Mouse (Mus musculus) telencephalon, adult 2 months (tissue): ENCODE data around the gene Kalrn.
A peak's percentile ranks its signal among the peaks of the same experiment; 100 is the strongest.

Experiments
- DNase-seq: peaks from one replicate; pipeline ENCODE4 v3.0.0-alpha.2; 2011; ENCODE audit warnings: low read depth, low spot score

Kalrn gene

DNA sequence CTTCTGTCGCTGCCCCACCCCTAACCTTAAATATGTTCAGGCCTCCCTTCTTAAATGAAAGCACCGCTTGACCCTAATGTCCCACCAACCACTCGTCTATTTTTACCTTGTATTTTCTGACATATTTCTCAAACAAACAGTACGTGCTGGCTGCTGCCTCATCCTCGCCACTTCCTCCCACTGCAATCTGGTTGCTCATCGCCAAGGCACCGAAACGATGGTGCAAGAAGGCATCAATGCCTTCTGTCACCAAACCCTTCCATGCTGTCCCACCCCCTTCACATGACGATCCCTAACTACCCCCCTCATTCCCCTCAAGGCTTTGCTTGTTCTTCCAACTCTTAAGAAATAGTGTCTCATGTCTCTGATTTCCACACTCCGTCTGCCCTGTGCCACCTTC lies 69.1 kb downstream of the Kalrn start:
- DNase-seq: no peak

DNA sequence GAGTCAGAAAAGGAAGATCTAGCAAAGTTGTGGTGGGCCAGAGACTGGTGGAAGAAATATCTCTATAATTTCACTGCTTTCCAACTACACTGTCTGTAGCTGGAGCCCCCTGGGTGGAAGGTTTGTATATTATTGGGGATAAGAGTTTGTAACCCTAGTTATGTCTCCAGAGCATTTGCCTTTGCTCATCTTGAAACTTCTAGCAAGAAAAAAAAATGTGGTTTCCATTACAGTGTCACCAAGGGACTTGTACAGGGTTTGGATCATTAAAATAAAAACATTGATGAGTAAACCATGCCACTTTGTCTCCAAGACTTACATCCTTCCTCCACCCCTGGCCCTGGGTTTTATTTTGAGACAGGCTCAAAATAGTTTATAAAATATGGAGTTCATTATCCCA lies 71.2 kb downstream of the Kalrn start:
- no peak for DNase-seq

DNA sequence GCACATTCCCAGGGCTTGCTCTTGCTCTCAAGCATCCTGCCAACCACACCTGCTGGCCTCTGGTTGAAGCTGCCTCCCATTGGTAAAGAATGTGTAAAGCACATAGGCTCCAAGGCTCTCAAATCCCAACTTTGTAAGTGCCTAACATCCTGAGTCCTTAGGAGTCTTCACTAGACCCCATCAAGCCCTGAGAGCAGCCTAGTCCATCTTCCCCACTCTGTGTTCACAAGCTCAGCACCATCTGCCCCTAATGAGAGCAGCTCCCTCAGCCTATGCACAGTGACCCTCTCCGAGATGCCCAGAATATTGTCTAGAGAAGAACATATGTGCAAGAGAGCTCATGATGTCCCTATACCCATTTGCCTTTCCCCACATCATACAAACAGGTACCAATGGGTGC lies 78.6 kb downstream of the Kalrn start:
- no peak for DNase-seq

DNA sequence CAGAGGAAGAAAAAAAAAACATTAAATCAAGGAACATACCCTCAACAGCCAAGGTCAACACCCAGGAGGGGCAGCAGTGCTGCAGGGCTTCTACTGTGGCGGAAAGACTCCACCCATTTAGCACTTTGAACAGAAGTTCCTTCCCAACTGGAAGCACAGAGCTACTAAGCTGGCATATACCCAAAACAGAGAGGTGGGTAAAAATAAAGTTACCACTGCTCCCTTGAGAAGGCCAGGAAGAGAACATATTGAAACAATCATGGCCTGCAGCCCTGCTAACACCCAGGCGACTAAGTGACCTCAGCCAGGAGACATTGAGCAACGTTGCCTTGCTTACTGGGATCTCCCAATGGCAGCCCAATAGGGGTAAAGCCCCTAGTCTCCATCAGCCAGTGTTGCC lies 79.4 kb downstream of the Kalrn start:
- no peak for DNase-seq

DNA sequence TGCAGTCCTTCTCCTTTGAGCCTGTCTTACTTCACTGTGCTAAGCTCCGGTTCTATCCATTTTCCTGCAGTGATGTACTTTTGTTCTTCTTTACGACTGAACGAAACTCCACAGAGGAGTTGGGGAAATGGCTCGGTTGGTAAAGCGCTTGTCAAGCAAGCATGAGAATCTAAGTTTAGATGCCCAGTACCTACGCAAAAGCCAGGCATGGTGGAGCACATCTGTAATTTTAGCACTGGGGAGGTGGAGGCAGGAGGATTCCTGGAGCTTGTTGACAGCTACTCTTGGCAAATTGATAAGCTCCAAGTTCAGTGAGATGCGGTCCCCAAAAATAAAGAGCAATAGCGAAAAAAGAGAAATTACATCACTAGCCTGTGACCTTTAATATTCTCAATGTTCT lies 82.1 kb downstream of the Kalrn start:
- DNase-seq: no peak

DNA sequence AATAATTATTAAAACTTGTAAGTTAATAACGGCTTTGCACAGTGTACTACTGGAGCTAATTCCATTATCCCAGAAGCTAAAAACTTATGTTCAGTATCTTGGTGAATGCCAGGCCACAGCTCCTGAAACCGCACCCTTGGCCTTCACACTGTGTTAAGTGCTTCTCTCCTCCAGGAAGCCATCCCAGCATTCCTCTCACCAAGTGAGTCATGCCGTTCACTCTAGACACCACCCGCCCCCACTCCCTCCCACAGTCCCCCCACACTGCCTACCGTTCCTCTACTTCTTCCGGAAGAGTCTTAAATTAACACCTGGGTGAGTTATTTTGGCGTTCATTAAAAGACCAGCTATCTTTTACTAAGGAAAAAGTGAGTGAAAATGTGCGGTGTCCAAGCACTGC lies 82.8 kb downstream of the Kalrn start:
- no peak for DNase-seq

DNA sequence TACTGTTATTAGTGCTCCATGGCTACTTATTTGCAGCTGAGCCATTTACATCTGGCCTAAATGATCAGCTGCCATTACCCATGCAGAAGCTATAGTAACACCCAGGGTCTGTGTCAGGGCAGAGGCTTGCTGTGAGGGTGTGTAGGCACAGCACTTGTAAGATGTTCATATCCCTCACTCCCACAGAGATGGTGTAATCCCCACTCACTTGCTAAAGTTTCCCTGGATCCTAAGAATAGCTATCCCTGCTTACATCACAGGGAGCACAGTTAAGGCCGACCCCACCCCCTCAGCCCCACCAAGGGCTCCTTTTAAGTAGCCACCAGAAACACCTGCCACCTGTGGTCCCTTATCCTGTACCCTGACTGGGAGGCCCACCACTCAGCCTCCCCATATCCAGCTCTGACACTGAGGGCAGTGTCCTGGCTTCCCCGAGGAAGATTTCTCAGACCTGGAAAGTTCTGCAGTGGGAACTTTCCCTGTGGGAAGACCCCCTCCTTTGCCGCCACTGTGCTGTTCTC lies 83.5 kb downstream of the Kalrn start:
- DNase-seq: no peak

DNA sequence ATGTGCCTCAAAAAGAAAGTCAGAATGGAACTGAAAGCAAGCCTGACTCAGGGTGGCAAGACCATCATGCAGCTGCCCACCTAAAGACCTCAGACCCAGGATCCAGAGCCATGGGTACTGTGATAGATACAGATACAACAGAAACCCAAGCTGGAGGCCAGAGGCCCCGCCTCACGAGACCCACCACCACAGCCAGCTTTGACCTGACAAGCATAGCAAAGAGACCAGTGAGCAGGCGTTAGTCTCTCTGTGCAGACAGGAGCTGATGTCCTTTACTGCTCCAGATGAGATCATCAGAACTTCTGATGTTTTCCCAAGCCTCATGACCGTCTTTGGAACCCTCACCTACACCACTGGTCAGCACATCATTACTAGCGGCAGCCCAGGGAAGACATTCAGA lies 85.5 kb downstream of the Kalrn start:
- no peak for DNase-seq

DNA sequence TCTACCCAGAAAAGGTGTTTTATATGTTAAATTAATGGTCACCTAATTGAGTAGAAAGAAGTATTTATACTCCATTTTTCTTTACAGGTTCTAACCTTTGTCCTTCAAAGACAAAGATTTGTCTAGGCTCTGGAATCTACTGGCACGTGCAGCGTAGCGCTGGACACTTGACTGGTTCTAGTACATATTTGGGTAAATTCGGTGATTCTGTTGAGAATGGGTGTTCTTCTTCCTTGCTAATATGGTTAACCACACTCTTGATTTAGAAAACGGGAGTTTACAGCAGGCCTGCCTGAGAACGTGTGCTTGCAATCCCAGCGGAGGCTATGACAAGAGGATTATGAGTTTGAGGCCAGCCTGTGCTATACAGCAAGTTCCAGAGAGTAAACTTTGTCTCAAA lies 86.1 kb downstream of the Kalrn start:
- DNase-seq: no peak

DNA sequence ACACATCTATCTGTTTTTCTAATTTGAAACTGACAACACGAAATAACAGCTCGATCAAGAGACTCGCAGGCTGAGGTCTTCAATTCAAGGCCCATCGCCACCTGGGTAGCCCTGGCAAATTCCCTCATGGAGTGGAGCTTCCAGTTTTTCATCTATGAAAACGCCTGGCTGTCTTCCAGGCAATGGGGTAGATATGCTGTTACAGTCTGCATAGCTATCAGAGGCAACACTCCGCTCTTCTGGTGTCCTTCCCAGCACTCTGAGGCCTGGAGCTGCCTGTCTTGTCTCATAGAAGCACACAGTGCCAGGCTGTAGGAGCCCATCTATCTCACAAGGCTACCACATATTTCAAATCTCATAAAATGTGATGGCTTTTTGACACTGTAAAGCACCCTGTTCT lies 87.8 kb downstream of the Kalrn start:
- no peak for DNase-seq

DNA sequence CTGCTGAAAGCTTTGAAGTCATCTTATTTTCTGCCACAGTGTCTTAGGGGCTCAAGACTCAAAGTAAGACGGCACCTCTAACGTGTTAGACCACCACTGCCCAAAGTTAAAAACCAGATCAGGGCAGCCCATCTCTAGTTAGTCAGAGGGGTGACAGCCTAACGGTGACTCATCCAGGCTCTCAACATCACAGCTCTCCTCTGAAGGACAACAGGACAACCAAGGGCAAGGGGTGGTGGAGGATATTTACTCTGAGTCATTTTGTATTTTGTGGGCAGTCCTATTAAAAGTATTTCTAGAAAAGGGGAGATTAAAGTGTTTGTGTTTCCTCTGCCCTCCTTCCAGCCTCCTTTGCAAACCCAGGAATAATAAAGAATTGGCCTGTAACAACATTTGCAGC lies 88.4 kb downstream of the Kalrn start:
- no peak for DNase-seq

DNA sequence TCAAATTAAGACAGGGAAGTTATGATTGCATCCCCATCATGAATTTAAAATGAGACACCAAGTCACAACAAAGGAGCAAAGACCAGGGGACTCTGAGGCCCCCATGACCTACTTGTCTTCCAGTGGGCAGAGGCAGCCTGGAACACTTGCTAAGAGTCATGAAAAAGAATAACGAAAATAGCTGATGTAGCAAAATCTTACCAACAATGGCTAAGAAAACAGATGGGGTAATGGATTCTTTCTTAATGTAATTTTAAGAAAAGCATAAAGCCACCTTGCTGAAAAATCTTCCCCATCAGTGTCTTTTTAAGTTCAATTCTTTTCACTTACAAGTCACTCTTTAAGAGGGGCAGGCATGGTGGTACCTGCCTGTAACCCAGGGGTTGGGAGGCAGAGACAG lies 89.1 kb downstream of the Kalrn start:
- DNase-seq: no peak

DNA sequence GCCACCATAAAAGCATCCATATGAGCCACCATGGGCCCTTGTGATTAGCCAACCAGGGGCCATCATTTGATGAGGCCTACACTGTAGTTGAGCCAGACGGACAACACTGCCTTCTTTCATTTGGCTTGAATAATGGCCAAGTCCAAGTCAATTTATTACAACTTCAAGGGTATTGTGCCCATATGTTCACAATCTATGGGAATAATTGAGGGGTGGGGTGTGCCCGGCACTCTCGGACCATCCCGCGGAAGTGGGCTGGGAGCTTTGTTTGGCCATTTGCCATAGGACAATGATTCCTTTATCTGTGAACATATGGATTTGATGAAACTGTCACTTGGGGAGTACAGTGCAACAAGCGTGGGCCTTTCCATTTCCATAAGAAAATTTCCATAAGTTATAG lies 89.6 kb downstream of the Kalrn start:
- no peak for DNase-seq

DNA sequence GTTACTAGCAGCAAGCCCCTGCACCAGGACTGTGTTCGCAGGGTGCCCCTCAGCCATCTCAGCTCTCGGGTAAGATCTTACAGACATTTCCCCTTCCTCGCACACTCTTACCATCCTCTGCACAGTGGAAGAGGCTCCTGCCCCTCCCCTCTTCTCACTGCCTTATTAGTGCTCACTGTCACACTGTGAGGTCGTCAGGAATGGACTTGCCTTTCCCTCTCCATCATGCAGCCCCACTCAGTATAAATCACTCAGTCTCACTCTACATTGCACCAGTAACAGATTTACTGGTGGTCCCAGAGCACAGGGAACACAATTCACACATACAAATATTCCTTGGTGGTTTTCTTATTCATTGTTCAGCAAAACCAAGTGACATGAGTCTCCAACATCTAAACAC lies 98.6 kb downstream of the Kalrn start:
- DNase-seq: no peak

DNA sequence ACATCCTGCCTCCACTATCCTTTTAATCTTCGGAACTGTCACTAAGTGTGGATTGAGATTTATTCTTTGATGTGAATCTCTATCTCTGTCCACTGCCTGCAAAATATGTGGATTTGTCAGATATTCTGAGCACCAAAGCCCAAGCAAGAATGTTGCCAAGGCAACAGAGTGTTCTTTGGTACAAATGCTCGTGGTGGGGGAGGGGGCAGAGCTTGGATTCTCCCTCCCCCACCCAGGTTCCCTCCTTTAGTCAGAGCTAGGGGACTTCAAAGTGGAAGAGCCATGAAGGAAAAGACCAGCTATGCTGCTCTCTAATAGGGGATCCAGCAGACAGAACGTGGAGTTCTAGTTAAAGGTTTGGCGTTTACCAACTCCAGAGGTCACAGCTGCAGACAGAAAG lies 99.4 kb downstream of the Kalrn start:
- no peak for DNase-seq

DNA sequence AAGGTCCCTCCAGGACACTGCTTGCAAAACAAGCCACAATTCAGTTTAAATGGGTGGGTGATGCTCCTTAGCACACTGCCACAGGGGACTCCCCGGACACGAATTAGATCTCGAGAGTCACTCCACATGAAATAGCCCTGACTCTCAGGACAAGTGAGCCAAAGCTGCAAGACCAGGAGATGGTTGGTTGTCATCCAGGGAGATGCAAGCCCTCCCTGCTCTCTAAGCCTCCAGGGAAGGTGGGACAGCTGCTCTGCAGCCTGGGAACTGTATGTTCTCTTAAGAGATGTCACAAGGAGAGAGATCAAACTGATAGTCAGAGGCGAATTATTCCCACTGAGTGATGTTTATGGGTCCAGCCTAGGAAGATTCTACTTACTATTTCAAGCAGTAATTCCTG lies 101.9 kb downstream of the Kalrn start:
- no peak for DNase-seq

DNA sequence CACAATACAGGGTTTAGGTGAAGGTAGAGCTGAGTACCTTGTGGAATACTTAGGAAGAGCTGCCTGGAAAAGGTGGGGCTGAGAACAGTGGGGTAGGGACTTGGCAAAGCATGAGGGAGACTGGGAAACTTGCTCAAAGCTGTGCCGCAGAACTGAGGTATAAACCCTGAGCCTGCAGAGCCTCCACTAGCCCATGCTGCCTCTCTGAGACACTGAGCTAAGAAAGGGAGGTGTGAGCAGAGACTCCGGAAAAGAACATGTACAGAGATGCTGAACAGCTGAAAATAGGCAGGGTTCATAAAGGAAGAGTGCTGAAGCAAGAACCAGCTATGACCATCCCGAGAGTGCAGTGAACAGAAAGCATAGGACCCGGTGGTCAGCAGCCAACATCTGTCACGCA lies 103.0 kb downstream of the Kalrn start:
- DNase-seq: peak; percentile 57

DNA sequence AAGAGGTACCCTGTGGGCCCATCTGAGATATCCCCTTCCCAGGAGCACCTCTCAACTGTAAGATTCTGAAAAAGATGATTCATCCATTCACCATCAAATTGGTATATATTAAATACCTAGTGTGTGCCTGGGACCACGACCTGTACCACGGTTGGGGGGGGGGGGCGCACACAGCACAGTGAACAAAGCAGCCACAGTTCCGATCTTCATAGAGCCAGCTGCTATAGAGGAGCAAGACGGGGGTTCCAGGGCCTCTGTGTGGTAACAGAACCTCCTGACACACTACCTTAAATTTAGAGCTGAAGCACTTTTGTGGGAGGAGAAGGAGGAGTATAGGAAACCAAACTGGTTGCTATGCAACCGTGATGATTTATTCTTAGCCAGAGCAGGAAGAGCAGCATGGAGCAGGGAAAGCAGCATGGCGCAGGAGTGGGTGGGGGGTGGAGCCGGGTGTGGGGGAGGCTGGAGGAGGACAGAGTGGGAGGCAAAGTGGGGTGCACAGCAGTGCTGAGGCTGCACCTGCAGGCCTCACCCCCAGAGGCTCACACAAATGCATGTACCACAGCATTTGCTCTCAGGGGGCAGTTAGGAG lies 104.0 kb downstream of the Kalrn start:
- peak; percentile 96 for DNase-seq

DNA sequence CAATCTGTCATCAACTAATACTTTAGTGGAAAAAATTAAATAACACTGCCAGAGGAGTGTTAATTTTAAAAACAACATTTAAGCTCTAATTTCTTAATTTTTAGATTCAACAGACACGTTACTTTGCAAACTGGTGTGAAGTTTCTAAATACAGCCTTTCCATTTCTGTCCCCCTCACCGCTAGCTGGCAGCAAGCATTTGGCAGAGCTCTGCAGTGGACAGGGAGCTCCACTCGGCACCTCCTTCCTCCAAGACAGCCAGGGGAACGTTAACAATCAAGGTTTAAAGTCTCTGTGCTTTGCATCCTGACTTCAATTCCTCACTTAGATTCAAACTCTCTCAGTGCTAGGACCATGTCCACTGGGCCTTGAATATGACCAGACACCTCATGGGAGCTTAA lies 106.7 kb downstream of the Kalrn start:
- DNase-seq: peak; percentile 62

DNA sequence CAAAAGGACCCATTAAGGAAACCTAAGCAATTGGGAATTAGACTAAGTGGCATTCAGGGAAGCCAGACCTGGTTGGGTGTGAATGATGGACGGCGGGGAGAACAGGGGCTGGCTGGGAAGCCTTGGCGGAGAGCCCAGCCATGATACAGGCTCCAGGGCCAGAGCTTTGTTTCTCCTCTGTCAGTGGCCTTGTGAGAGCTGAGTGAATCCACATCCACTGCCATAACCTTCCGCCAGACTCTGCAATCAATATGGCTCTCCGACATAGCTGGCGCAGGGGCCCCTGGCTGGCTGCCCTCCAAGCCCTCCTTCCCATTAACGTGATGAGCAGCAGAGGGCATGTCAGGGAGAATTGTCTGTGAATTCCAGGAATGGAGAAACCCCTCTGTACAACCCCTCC lies 117.0 kb downstream of the Kalrn start:
- no peak for DNase-seq

DNA sequence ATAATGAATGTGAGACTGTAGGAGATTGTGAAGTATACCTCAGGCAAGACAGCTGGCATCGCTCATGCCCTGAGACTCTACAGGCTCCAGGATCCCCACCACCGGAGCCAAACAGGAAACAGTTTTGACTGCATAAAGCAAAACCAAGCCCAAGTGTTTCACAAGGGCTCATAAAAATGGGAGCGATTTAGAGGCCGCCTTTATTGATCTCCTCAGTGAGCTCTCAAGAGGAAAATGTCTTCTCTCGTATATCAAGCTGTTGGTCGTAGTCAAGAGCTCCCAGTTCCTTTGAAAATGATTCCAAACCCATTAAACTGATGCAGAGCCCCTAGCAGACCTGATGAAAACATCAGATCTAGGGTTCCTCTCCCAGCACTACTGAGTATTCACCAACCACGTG lies 127.7 kb downstream of the Kalrn start:
- DNase-seq: no peak

DNA sequence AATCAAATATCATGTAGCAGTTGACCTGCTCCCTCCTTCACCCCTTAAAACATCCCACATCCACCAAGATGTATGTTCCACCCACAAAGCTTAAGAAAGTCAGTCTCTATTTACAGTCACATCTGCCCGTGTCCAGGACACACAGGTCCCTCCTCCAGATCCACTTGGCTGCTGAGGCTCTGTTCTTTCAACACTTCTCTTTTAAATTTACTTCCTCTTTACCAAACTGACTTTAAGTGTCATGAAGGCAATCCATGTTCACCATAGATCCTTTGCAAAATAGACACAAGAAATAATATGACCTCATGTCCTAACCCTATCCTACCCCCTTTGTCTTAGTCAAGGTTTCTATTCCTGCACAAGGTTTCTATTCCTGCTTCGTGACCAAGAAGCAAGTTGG lies 131.6 kb downstream of the Kalrn start:
- DNase-seq: no peak

DNA sequence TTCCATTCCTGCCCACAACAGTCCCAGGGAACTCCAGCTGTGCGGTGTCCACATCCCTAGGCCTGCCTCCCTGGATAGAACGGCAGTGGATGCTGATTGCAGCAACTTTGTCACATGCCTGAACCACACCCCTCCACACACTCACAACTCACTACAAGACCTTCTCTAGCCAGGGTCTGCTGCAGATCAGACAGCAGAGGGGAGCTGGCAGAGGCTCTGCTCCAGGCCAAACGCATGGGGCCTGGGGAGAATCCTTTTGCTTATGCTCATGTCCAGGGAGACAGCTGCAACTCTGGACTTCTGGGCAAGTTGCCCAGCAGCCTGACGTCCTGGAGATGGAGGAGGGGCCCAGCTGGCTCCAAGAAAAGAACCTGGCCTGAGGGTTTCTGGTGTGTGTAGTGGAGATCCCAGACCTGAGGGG lies 132.3 kb downstream of the Kalrn start:
- no peak for DNase-seq

DNA sequence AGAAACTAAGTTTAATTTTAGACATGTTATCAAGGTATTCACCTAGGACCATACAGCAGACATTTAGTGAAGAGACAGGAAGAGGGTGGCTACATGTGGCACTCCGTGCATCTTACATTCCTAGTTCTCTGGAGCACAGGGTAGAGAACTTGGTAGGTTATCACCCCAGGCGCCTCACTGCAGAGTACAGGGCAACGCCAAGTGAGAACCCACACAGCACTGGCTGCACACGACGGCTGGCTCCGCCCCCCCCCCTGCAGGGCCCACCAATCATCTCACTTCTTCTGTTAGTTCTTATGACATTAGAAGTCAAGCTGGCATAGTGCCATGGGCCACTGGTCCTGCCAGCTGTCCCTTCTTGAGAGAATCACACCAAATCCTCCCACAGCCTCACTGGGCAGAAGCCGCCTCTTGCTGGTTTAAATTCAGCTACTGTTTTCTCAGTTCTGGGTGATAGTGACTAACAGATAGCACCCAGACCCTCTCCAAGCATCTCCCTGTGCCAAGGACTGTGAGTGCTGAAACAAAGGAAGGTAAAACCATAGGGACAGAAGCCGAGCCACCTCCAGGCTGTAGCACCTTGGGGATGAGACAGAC lies 133.2 kb downstream of the Kalrn start:
- peak; percentile 84 for DNase-seq
